1 mouse cellular context compared by ENCODE assay signal in the genomic region with DNA sequence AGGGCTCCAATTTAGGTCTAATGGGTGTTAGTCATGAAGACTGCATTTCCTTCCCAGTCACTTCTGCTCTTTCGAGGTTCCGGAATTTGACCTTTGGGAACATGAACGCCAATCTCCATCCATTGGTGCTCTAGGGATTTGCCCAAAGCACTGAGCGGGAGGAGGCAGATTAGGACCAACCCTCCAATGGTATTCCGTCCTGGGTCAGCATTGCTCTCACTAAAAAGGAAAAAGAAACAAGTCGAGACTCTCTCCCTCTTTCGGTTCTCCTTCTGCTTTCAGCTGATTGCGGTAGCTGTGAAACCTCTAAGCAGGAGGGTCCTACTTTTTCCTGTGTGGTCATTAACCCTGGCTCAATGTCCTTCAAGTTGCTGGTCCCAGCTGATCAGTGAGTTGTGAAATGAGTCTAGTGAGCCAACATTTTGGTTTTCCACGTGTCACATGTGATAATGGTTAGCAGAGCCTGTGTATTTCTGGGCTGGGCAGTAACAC.
TF ChIP-seq lines count a peak whose summit lies in the region.

No protein-coding gene starts in this region.

TF ChIP-seq in CH12.LX, 34 proteins besides CTCF, POLR2A, EP300 and RAD21 (continued from another document):
- peak; percentile 92 for TF ChIP-seq MXI1 (IDR thresholded peaks at IDR 0.05; ENCODE audit: low read depth, low read length)
- TF ChIP-seq RCOR1 (conservative IDR thresholded peaks at IDR 0.05; ENCODE audit: low read depth, low read length): no peak
- TF ChIP-seq ZC3H11A (IDR thresholded peaks at IDR 0.05; ENCODE audit: low read depth, low read length): no peak
- TF ChIP-seq BHLHE40 (IDR thresholded peaks at IDR 0.05; ENCODE audit: low read depth, low read length): peak; percentile 97
- no peak for TF ChIP-seq GABPA (IDR thresholded peaks at IDR 0.05; ENCODE audit: insufficient replicate concordance, low read depth, low read length)
- TF ChIP-seq ELF1 (IDR thresholded peaks at IDR 0.05; ENCODE audit: low read depth, low read length): no peak
- TF ChIP-seq IRF4 (IDR thresholded peaks at IDR 0.05; ENCODE audit: low read depth, low read length): peak; percentile 93
- TF ChIP-seq USF2 (conservative IDR thresholded peaks at IDR 0.05; ENCODE audit: low read depth, low read length): no peak
- no peak for TF ChIP-seq UBTF (IDR thresholded peaks at IDR 0.05; ENCODE audit: low read depth, low read length)
- no peak for TF ChIP-seq KAT2A (IDR thresholded peaks at IDR 0.05; ENCODE audit: insufficient replicate concordance, low read length)
- TF ChIP-seq SIN3A (IDR thresholded peaks at IDR 0.05; ENCODE audit: low read length): peak; percentile 97; the same call in 1 of the 2 replicates
- TF ChIP-seq SMC3 (IDR thresholded peaks at IDR 0.05; ENCODE audit: low read depth, low read length): no peak
- TF ChIP-seq CHD1 (IDR thresholded peaks at IDR 0.05; ENCODE audit: low read depth, low read length): no peak
- no peak for TF ChIP-seq NRF1 (IDR thresholded peaks at IDR 0.05; ENCODE audit: low read depth, low read length)
- no peak for TF ChIP-seq CHD2 (IDR thresholded peaks at IDR 0.05; ENCODE audit: low read length)
- peak; percentile 99 for TF ChIP-seq ETS1 (conservative IDR thresholded peaks at IDR 0.05; ENCODE audit: low read depth, low read length)
- 0 out of 2 replicates have a peak, but pooled peaks have one; percentile 1 for TF ChIP-seq USF1 (IDR thresholded peaks at IDR 0.05; ENCODE audit: low read depth, low read length)
